Mouse (Mus musculus): ENCODE measurements around the gene Chit1. TPM values are rescaled to one million over a fixed set of nuclear protein-coding genes. Genes with fewer than 3 reads are reported as not detected.
A peak's percentile ranks its signal among the peaks of the same experiment; 100 is the strongest.

Chit1 gene
- polyA plus RNA-seq, 1 experiment from 2014 or later = not detected

- H3K36me3 ChIP-seq = no peaks in the 10 kb centered on the region
- H3K27ac ChIP-seq = no peak overlapping the region
- 72% methylated on average over 16 of the region's 16 CpGs for WGBS
- H3K9ac ChIP-seq = no peak overlapping the region
- H3K27me3 ChIP-seq = no peaks in the 10 kb centered on the region
- no peaks in the 10 kb centered on the region for H3K9me3 ChIP-seq
- peaks cover 33% of the 10 kb centered on the region for H3K4me1 ChIP-seq
- no peak overlapping the region for H3K4me2 ChIP-seq
- no peak overlapping the region for H3K4me3 ChIP-seq
- no peak for ATAC-seq (ENCODE audit: insufficient number of reproducible peaks, insufficient read depth, low FRiP score, low TSS enrichment, low read depth)
Measured at GRCm38 (mm10) chr1:134194298-134195022, 83.4 kb downstream of the Chit1 start.

- ATAC-seq (ENCODE audit: insufficient number of reproducible peaks, insufficient read depth, low FRiP score, low TSS enrichment, low read depth) = no peak
- 28% methylated on average over 2 of the region's 2 CpGs for WGBS
Measured at GRCm38 (mm10) chr1:134195117-134195516, 84.1 kb downstream of the Chit1 start.

GRCm38 (mm10) chr1:134195571-134195970 is 84.5 kb downstream of the Chit1 start:
- H3K4me1 ChIP-seq = peaks cover 33% of the 10 kb centered on the region
- H3K4me2 ChIP-seq = no peak overlapping the region
- WGBS = 43% methylated on average over 3 of the region's 3 CpGs
- no peak for ATAC-seq (ENCODE audit: insufficient number of reproducible peaks, insufficient read depth, low FRiP score, low TSS enrichment, low read depth)
- no peak overlapping the region for H3K4me3 ChIP-seq
- H3K9ac ChIP-seq = no peak overlapping the region; the same call in 1 of the 2 replicates
- H3K27me3 ChIP-seq = no peaks in the 10 kb centered on the region
- H3K36me3 ChIP-seq = no peaks in the 10 kb centered on the region
- H3K9me3 ChIP-seq = no peaks in the 10 kb centered on the region
- H3K27ac ChIP-seq = peak overlapping the region; percentile 44; the same call in 1 of the 2 replicates

More at GRCm38 (mm10) chr1:134195117-134195516, 84.1 kb downstream of the Chit1 start:
- Histone ChIP-seq H3K27me3 (no peaks in the 10 kb centered on the region), H3K9ac (no peak overlapping the region), H3K36me3 (no peaks in the 10 kb centered on the region), H3K4me3 (no peak overlapping the region), H3K4me1 (peaks cover 33% of the 10 kb centered on the region), H3K4me2 (no peak overlapping the region), H3K27ac (no peak overlapping the region), H3K9me3 (no peaks in the 10 kb centered on the region)

GRCm38 (mm10) chr1:134195979-134196378 is 84.9 kb downstream of the Chit1 start:
- Histone ChIP-seq H3K4me3 (no peak overlapping the region), H3K27me3 (no peaks in the 10 kb centered on the region), H3K9ac (no peak overlapping the region), H3K4me2 (no peak overlapping the region), H3K4me1 (peaks cover 33% of the 10 kb centered on the region), H3K27ac (peak overlapping the region; percentile 44; the same call in 1 of the 2 replicates), H3K36me3 (no peaks in the 10 kb centered on the region), H3K9me3 (no peaks in the 10 kb centered on the region)
- WGBS = 42% methylated on average over 4 of the region's 4 CpGs
- ATAC-seq (ENCODE audit: insufficient number of reproducible peaks, insufficient read depth, low FRiP score, low TSS enrichment, low read depth) = no peak

- Histone ChIP-seq H3K4me1 (peaks cover 33% of the 10 kb centered on the region), H3K27me3 (no peaks in the 10 kb centered on the region), H3K9me3 (no peaks in the 10 kb centered on the region), H3K4me3 (no peak overlapping the region), H3K36me3 (no peaks in the 10 kb centered on the region), H3K4me2 (no peak overlapping the region), H3K27ac (peak overlapping the region; percentile 44; the same call in 1 of the 2 replicates), H3K9ac (no peak overlapping the region)
- ATAC-seq (ENCODE audit: insufficient number of reproducible peaks, insufficient read depth, low FRiP score, low TSS enrichment, low read depth) = no peak
- WGBS = 66% methylated on average over 4 of the region's 4 CpGs
Measured at GRCm38 (mm10) chr1:134196386-134196785, 85.3 kb downstream of the Chit1 start.

GRCm38 (mm10) chr1:134197325-134197982 is 86.4 kb downstream of the Chit1 start:
- Histone ChIP-seq H3K9me3 (no peaks in the 10 kb centered on the region), H3K36me3 (no peaks in the 10 kb centered on the region), H3K4me2 (no peak overlapping the region), H3K4me3 (no peak overlapping the region), H3K4me1 (peaks cover 33% of the 10 kb centered on the region), H3K27me3 (no peaks in the 10 kb centered on the region), H3K27ac (no peak overlapping the region), H3K9ac (no peak overlapping the region)
- WGBS = 81% methylated on average over 15 of the region's 15 CpGs
- ATAC-seq (ENCODE audit: insufficient number of reproducible peaks, insufficient read depth, low FRiP score, low TSS enrichment, low read depth) = no peak

GRCm38 (mm10) chr1:134198197-134198995 is 87.4 kb downstream of the Chit1 start:
- Histone ChIP-seq H3K4me2 (no peak overlapping the region), H3K36me3 (no peaks in the 10 kb centered on the region), H3K27ac (no peak overlapping the region), H3K27me3 (no peaks in the 10 kb centered on the region), H3K9ac (no peak overlapping the region), H3K9me3 (no peaks in the 10 kb centered on the region), H3K4me1 (peaks cover 25% of the 10 kb centered on the region), H3K4me3 (no peak overlapping the region)
- WGBS = 81% methylated on average over 12 of the region's 12 CpGs
- ATAC-seq (ENCODE audit: insufficient number of reproducible peaks, insufficient read depth, low FRiP score, low TSS enrichment, low read depth) = no peak

GRCm38 (mm10) chr1:134200481-134200880 is 89.4 kb downstream of the Chit1 start:
- no peak for ATAC-seq (ENCODE audit: insufficient number of reproducible peaks, insufficient read depth, low FRiP score, low TSS enrichment, low read depth)
- no peak overlapping the region for H3K9ac ChIP-seq
- no peak overlapping the region for H3K4me3 ChIP-seq
- H3K9me3 ChIP-seq = no peaks in the 10 kb centered on the region
- H3K4me1 ChIP-seq = peaks cover 7% of the 10 kb centered on the region
- no peak overlapping the region for H3K27ac ChIP-seq
- no peaks in the 10 kb centered on the region for H3K27me3 ChIP-seq
- WGBS = 53% methylated on average over 2 of the region's 2 CpGs
- no peaks in the 10 kb centered on the region for H3K36me3 ChIP-seq
- no peak overlapping the region for H3K4me2 ChIP-seq

Other genes starting within 250 kb of the Chit1 start
- 0.81 and 1.0 TPM in 2 replicates for gene Optc, start 203.2 kb upstream of the Chit1 start, polyA plus RNA-seq (2015; fragmentation: Nextera tagmentation; extraction: Ambion mirVana)
- 3.3 and 5.0 TPM in 2 replicates for gene Prelp, start 189.8 kb upstream of the Chit1 start, polyA plus RNA-seq (2015; fragmentation: Nextera tagmentation; extraction: Ambion mirVana)
- 9.6 and 10.1 TPM in 2 replicates for gene Fmod, start 74.0 kb upstream of the Chit1 start, polyA plus RNA-seq (2015; fragmentation: Nextera tagmentation; extraction: Ambion mirVana)
- 21.2 and 24.2 TPM in 2 replicates for gene Btg2, start 32.1 kb upstream of the Chit1 start, polyA plus RNA-seq (2015; fragmentation: Nextera tagmentation; extraction: Ambion mirVana)
- 4.0 and 4.5 TPM in 2 replicates for gene Chil1, start 70.9 kb downstream of the Chit1 start, polyA plus RNA-seq (2015; fragmentation: Nextera tagmentation; extraction: Ambion mirVana)
- gene Mybph, start 82.2 kb downstream of the Chit1 start, polyA plus RNA-seq (2015; fragmentation: Nextera tagmentation; extraction: Ambion mirVana) = 6.0 and 9.9 TPM in 2 replicates
- 1.4 and 1.5 TPM in 2 replicates for gene Adora1, start 124.2 kb downstream of the Chit1 start, polyA plus RNA-seq (2015; fragmentation: Nextera tagmentation; extraction: Ambion mirVana)
- 20.4 and 29.0 TPM in 2 replicates for gene Myog, start 178.7 kb downstream of the Chit1 start, polyA plus RNA-seq (2015; fragmentation: Nextera tagmentation; extraction: Ambion mirVana)
- gene Ppfia4, start 221.7 kb downstream of the Chit1 start, polyA plus RNA-seq (2015; fragmentation: Nextera tagmentation; extraction: Ambion mirVana) = 4.0 and 5.0 TPM in 2 replicates

All from embryonic facial prominence, embryonic 13.5 days (tissue).